Mouse (Mus musculus) G1E (cell line): ENCODE results near the gene Bbs2.

ENCODE experiments used
- CTCF ChIP-seq: IDR thresholded peaks from 2 replicates; pipeline ENCODE4 v1.5.1; 2012; ENCODE audit warnings: low read depth, low read length, inconsistent platforms, mixed read lengths
- GATA1 ChIP-seq: IDR thresholded peaks from 2 replicates; pipeline ENCODE4 v1.6.1; 2012; ENCODE audit warnings: borderline replicate concordance, low read length, inconsistent platforms, mixed read lengths
- TAL1 ChIP-seq: conservative IDR thresholded peaks from 2 replicates; pipeline ENCODE4 v1.6.1; 2012; ENCODE audit warnings: low read depth, low read length, inconsistent platforms, mixed read lengths

- no peak for TF ChIP-seq TAL1
- no peak for TF ChIP-seq CTCF
- no peak for TF ChIP-seq GATA1
Measured at GRCm38 (mm10) chr8:94109835-94110234, 11.1 kb upstream of the Bbs2 start.
